Mouse (Mus musculus): ENCODE data around the gene Hcn4.

Hcn4 gene

DNA sequence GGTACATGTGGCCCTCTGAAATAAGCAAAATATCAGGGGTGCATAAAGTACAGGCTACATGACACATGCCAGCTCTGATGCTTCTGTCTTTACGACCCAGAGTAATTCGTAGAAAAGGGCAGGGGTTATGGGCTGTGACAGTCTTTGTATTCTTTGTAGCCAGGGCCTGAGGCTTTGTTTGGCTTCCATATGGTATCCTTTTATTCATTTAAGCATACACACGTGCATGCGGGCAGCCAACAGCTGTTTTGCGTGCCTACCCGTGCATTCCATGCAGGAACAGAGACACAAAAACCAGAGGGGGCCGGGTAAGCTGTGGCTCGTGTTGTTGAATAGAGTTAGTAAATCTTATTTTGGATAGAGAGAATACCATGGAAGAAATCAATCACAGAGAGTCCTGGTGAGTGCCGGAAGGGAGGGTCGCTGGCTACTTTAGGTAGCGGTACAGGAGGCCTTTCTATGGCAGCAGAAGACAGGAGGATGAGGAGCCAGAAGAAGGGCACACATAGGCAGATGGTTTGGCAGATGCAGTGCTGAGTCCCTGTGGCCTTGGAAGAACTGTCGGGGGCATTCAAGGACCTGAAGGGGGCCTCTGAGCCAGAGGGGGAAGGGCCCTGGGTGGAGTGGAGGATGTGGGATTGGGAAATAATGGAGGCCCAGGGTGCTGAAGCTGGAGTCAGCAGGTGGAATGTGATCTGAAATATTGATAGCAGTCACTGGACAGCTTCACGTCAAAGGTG is 26.5 kb downstream of the Hcn4 start:
- DNase-seq (ENCODE audit: inconsistent ontology term): no peak

DNA sequence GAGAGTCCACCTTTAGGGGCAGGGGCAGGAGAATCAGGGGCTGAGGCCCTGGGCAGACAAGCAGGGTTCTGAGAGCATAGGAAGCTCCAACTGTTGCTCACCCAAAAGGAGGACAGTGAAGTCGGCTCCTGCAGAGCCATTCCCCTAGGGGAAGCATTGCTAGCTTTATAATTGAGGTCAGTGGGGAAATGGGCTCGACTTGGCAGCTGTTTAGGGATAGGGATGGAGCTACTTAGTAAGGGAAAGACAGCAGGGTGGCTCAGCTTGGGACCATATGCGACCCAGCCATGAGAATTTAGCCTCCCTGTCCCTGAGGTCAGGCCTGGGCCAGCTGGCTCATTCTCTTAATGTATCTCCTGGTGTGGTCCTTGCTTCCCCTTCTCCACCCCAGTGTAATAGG is 31.7 kb downstream of the Hcn4 start:
- no peak for DNase-seq (ENCODE audit: inconsistent ontology term)

DNA sequence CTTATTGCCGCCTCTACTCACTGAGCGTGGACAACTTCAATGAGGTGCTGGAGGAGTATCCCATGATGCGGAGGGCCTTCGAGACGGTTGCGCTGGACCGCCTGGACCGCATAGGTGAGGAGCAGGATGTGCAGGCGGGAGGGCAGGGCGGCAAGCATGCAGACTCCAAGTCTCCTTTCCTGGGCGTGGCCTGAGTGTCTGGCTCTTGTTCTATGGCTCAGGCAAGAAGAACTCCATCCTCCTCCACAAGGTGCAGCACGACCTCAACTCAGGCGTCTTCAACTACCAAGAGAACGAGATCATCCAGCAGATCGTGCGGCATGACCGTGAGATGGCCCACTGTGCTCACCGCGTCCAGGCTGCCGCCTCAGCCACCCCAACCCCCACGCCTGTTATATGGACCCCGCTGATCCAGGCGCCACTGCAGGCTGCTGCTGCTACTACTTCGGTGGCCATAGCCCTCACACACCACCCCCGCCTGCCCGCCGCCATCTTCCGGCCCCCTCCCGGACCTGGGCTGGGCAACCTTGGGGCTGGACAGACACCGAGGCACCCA is 35.9 kb downstream of the Hcn4 start:
- DNase-seq (ENCODE audit: inconsistent ontology term): no peak

DNA sequence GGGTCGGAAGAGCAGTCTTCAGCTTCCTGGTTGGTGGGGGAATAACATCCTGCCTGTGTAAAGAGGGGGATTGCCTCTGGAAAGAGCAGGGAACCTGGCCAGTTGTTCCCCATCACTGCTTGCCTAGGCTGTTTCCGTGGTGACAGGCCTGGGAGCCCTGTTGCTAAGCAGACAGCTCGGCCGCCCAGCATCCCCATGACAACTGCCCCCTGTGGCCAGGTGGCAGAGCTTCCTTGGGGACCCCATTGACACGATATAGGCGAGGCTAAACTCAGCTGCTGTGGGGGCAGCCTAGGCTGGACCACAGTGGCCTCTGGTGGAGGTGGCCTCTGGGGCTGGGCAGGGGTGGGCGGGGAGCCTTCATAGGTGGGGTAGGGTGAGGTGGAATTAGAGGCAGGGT is 40.6 kb downstream of the Hcn4 start:
- DNase-seq (ENCODE audit: inconsistent ontology term): no peak

DNA sequence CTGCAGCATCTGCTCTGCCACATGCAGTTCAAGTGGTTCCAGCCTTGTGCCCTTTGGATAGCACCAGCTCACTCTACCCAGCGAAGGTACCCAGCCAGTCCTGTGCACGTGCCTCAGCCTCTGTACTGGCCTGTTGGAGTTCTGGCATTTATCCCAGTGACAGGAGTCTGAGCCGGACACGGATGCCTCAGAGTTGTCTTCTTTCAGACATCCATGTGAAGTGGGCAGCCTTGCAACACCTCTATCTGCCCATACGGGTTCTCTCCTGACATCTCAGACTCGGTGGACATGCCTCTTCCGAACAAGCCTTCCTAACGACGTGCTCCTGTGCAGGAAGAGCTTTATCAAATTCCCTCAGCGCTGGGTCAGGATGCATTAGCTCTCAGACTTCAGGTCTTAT is 47.9 kb downstream of the Hcn4 start:
- DNase-seq (ENCODE audit: inconsistent ontology term): no peak

DNA sequence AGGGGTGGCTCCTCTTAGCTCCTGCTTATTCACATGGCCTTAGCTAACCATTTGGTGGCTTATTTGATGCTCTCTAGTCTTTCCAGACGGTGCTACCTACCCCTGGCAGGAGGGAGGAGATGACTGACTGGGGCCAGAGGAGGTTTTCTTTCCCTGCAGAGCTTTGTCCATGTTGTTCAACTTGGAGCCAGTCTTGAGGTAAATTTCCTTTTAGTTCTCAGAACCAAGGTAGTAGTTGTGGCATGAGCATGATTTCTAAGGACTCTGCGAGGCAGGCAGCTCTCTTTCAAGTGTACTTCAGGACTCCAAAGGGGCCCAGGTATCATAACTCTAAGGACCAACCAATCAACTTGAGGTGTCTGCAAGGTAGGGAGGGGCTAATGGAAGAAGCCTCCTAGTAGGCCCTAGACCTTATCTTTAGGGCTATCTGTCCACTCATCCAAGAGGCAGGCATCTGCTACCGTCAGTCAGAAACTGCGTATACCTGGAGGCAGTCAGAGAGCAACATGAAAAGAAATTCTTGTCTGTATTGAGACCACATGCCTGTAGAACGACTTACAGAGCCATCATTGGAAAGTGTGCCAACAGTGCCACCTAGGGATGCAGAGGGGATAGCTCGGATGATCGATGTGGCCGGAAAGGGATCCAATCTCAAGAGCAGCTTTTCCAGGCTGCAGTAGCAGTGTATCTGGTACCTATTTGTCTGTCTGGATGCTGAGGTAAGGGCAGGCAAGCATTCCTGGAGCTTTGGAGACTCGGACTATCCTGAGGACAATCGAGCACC is 50.5 kb downstream of the Hcn4 start:
- DNase-seq (ENCODE audit: inconsistent ontology term): peak; percentile 42

DNA sequence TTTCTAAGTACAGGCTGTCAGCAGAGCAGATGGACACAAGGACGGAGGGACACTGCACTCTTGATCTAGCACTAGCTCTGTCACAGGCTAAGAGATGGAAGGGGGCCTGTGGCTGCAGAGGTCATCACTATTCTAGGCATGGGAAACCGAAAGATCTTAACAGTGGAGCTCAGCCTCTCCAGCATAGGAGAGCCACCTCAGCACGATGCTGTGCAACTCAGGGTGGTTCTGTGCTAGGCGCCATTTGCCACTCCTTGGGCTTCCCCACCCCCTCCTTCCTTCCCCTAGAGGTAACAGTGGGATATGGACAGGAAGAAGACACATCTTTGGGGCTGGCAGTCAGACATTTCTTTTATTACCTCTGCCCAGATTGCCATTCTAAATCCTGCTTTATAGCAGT is 51.1 kb downstream of the Hcn4 start:
- DNase-seq (ENCODE audit: inconsistent ontology term): no peak

DNA sequence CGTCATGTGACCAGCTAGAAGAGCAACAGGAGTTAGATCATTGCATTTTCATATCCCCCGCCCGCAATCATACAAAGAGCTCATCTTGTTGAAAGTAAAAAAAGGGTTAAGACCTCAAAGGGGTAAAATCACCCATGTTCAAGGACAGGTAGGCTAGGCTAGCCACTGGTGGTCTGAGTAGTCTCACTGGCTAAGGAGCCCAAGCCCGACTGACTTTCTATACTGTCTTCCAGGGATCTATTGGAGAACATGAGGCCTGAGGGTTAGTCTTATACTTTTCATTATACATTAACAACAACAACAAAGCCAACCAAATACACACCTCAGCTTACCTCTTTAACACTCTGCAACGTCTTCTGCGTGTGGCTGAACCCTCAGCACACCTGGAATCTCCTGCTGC is 52.2 kb downstream of the Hcn4 start:
- no peak for DNase-seq (ENCODE audit: inconsistent ontology term)

DNA sequence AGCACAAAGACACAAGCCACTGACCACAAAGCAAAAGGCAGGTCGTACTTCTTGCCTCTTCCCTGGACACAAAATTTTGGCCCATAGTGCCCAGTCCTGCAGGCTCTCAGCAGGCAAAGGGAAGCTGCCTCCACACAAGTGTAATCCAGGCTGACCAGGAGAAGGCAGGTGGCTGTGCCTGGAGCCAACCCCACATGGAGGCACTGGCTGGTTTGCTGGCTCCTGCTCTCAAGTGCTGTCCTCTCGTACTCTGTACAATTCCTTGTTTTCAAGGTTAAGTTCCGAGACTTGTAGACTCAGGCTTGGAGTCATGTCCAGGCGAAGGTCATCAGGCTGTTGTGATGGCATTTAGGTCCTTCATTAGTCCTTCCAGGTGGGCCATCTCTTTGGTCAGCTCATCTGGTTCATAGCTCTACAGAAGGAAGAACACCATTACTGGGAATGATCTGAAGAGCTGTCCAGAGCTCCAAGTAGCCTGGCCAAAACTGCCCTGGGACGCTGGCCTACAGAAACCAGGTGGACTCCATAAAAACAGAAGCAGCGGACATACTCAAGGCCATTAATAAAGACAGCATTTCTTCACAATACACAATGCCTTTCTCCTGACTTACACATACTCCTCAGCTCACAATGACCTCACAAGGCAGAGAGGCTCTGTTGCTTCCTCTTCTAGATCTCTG is 53.9 kb downstream of the Hcn4 start:
- DNase-seq (ENCODE audit: inconsistent ontology term): no peak

DNA sequence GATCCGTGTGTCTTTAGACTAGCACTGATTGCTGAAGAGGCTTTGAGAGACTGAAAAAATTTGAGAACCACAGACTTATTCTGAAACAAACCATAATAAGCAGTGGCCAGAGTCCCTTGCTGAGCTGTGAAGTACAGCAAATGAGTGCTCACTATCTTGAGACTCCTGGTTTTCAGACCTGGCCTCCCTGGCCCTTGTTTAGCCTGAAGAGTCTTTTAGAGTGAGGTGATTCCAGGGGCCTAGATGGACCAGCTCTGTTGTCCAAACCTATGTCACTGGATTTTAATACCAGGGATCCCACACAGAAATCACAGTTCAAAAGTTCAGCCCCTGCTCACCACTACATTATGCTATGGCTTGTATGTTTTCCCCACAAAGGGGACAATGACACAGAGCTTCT is 56.6 kb downstream of the Hcn4 start:
- no peak for DNase-seq (ENCODE audit: inconsistent ontology term)

DNA sequence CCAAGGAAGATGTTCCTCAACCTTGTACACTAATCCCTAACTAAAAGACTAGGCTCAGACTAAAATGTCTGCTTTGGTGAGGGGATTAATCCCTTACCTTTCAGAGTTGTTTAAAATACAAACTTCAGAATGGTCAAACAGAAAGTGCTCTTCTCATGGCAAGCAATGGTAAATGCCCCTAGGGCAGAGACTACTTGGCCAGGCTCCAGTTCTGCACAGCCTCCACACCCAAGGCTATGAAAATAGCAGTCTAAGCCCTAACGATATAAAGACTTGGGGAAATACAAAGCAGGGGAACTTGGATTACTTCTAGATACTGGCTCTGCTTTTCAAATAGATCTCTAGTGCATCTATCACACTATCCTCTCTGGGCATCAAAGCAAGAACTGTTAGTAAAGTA is 59.5 kb downstream of the Hcn4 start:
- peak; percentile 13 for DNase-seq (ENCODE audit: inconsistent ontology term)

DNA sequence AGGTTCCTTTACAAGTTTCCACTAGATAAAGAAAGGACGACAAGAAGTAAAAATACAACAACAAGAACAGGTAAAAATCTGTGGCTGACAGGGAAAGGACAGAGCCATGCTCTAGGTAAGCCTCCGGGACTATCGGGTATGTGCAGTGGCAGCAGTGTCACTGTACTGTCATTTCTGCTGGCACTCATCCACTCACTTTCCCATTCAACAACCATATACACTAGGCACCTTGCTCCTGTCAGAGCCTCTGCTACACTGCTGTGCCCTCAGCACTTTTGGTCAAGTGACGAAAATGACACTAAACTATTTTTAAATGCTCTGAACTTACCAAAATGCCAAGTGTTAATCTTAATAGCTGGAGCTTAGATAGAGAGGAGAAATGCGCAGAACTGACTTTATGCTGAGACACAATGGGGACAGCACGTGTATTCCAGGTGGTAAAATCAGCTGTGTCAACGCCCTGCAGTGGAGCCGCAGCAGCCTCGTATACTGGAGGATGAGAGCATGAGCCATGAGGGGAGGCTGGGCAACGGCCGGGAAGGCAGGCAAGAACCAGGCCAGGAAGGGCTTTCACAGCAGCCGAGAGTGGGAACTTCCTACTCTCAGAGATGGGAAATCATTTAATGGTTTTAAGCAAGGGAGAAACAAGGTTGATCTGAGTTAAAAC is 66.7 kb downstream of the Hcn4 start:
- DNase-seq (ENCODE audit: inconsistent ontology term): no peak

DNA sequence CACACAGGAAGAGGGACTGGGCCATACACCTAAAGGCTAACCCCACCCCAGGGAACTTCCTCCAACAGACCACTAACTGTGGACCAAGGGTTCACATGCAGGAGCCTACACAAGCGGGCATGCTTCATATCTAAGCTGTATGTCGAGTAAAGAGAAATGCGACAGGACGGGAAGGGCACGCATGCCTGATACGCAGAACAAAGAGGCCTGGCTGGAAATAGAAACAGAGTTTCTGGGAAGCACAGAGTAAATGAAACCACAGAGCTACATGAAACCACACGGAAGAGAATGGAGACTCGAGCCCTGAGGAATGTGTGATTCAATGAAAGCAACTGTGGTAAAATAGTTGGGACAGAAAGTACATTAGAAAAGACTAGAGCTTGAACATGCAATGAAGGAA is 67.7 kb downstream of the Hcn4 start:
- no peak for DNase-seq (ENCODE audit: inconsistent ontology term)

DNA sequence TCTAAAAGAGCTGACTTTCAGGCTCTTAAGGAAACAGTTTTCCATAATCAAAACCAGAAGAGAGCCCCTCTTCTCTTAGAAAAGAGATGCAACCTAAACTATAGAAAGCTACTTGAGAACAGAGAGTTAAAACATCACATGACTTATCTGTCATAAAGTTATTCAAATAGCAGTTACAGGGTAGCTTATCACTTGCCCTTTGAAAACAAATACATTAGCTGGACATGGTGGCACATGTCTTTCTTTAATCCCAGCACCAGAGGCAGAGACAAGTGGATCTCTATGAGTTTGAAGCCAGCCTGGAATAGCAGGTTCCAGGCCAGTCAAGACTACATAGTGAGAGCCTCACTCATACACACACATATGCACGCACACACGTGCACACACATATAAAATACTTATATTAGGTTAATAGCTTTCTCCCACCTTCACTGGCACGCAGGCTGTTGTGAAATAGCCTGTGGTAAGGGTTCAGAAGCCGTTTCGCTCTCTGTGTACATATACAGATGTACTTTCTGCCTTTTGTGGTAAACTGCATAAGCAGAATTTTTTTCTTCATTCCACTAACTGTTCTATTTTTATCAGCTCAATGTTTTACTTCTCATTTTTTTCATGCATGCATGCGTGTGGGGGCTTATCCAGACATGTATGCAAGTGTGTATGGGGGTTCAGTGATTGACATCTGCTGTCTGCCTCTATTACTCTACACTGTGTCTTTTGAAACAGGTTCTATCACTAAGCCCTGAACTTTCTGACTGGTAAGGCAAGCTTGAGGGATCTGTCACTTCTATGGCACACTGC is 68.8 kb downstream of the Hcn4 start:
- DNase-seq (ENCODE audit: inconsistent ontology term): no peak

DNA sequence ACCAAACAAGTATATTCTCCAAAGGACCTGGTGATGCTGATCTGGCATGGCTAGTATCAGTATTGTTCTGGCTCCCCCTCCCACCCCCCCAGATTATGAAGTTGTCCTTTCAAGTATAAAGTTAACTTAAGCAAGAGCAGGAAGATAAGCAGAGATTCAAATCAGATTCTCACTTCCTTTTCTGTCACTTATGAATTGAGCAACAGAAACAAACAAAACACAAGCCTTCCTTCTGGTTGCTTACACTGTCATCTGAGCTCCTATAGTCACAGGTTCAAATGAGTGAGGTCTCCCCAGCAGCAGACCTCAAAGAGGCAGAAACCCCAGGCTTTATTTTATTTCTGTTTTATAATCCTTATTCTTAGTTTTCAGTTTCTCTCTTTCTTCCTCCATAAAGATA is 76.4 kb downstream of the Hcn4 start:
- DNase-seq (ENCODE audit: inconsistent ontology term): no peak

DNA sequence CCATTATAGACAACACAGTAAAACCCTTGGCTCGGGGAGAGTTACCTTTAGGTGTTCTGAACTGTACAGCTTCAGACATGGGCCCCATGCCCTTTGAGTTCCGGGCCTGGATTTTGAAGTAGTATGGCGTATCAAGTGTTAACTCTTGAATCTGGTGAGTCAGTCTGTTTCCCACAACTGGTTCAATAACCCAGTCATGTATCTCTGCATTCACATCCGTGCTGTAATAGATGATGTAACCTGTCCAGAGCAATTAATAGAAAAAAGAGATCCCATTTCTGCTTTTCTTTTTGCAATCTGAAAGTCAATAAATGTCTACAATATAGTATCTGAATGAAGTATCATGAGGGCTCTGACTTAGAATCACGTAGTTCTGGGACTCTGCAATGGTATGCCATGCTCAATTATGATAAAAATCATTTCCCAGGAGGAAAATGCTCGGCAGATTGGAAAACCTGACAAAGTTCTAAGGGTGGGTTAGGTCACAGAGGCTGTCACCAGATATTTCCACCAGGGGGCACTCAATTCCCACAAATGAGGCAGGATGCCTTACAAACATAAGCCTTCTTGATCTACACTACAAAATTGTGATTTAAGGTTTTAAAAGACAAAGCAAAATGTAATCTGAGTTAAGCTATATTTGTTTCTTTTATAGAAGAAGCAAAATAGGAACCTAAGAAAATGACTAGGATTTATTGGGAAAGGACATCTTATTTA is 79.8 kb downstream of the Hcn4 start:
- peak; percentile 49 for DNase-seq (ENCODE audit: inconsistent ontology term)

All from Muller cell, postnatal 12 days (primary cell).